In genomic region chr2:19198452-19199365, GRCm38 (mm10) we compare ENCODE assay signal across 8 mouse cellular contexts. TPM values are rescaled to one million over a fixed set of nuclear protein-coding genes. Genes with fewer than 3 reads are reported as not detected.
DNase-seq lines count a peak whose midpoint lies in the region; ATAC-seq and TF ChIP-seq lines count a peak whose summit lies in the region.

Gene Armc3 (plus strand): TSS chr2:19199302.

- H3K4me1 ChIP-seq in cortical plate, adult 2 months (ENCODE audit: control insufficient read depth, insufficient read depth, low read length), result no peaks in the 10 kb centered on the region
- H3K4me1 ChIP-seq in heart, adult 2 months (ENCODE audit: control insufficient read depth, insufficient read depth, low read length), result peaks cover 3% of the 10 kb centered on the region
- 0 out of 2 replicates have a peak, but pooled peaks cover 4% of the 10 kb centered on the region for H3K4me1 ChIP-seq in limb, embryonic 11.5 days (ENCODE audit: control insufficient read depth, insufficient read depth, low read length)
- H3K4me1 ChIP-seq in midbrain, embryonic 11.5 days (ENCODE audit: control insufficient read depth, insufficient read depth, low read length), result peaks cover 5% of the 10 kb centered on the region; the same call in 1 of the 2 replicates

- no peak for TF ChIP-seq CTCF in cortical plate, adult 2 months (IDR thresholded peaks at IDR 0.05; ENCODE audit: extremely low read depth, insufficient read depth, low read length)
- no peak for TF ChIP-seq CTCF in heart, adult 2 months (IDR thresholded peaks at IDR 0.05)

- DNase-seq in adrenal gland, adult (ENCODE audit: inconsistent age in 2 of 2, low spot score in 1 of 2), result peak; percentile 18 to 57
- no peak for DNase-seq in adrenal gland, adult 8-10 months
- peak; percentile 21 to 22 for DNase-seq in heart, adult 2 months
- peak; percentile 21 for DNase-seq in kidney, adult 9 months
- DNase-seq in limb, embryonic 11.5 days (ENCODE audit: low spot score), result peak; percentile 91
- DNase-seq in midbrain, embryonic 11.5 days (ENCODE audit: low spot score, missing footprints), result peak; percentile 99
- DNase-seq in right cerebral cortex, postnatal 36 days (ENCODE audit: low spot score in 2 of 2), result peak; percentile 2 to 20

- peak; percentile 94 for ATAC-seq in limb, embryonic 11.5 days (ENCODE audit: insufficient number of reproducible peaks, low FRiP score, low TSS enrichment, low read depth)
- ATAC-seq in midbrain, embryonic 11.5 days (ENCODE audit: low FRiP score), result peak; percentile 99

- H3K27ac ChIP-seq in cortical plate, adult 2 months (ENCODE audit: insufficient read depth, low read length), result no peak within 1 kb of the TSS
- no peak within 1 kb of the TSS for H3K27ac ChIP-seq in heart, adult 2 months
- no peak within 1 kb of the TSS for H3K27ac ChIP-seq in limb, embryonic 11.5 days (replicated peaks; ENCODE audit: low read depth, low read length)
- peak within 1 kb of the TSS; percentile 65 for H3K27ac ChIP-seq in midbrain, embryonic 11.5 days (ENCODE audit: low read depth, low read length)

- 24% methylated on average over 24 of the region's 24 CpGs for whole genome bisulfite sequencing in heart, adult 2 months
- WGBS in limb, embryonic 11.5 days, result 21% methylated on average over 24 of the region's 24 CpGs
- 17% methylated on average over 24 of the region's 24 CpGs for WGBS in midbrain, embryonic 11.5 days

- no peaks in the 10 kb centered on the region for H3K79me2 ChIP-seq in heart, adult 2 months (replicated peaks; ENCODE audit: control insufficient read depth, insufficient read depth, low read length)

- H3K36me3 ChIP-seq in heart, adult 2 months (ENCODE audit: control insufficient read depth, insufficient read depth, low read length), result no peaks in the 10 kb centered on the region
- no peaks in the 10 kb centered on the region for H3K36me3 ChIP-seq in limb, embryonic 11.5 days (ENCODE audit: control insufficient read depth, insufficient read depth, low read length)
- H3K36me3 ChIP-seq in midbrain, embryonic 11.5 days (ENCODE audit: control insufficient read depth, insufficient read depth, low read length), result no peaks in the 10 kb centered on the region

- no peaks in the 10 kb centered on the region; the same call in 1 of the 2 replicates for H3K27me3 ChIP-seq in heart, adult 2 months (ENCODE audit: control insufficient read depth, insufficient read depth, low read length)
- H3K27me3 ChIP-seq in limb, embryonic 11.5 days (ENCODE audit: control insufficient read depth, insufficient read depth, low read length), result no peaks in the 10 kb centered on the region
- H3K27me3 ChIP-seq in midbrain, embryonic 11.5 days (ENCODE audit: control insufficient read depth, insufficient read depth, low read length), result no peaks in the 10 kb centered on the region

- no peaks in the 10 kb centered on the region for H3K9me3 ChIP-seq in limb, embryonic 11.5 days (ENCODE audit: control insufficient read depth, low read length)
- no peaks in the 10 kb centered on the region for H3K9me3 ChIP-seq in midbrain, embryonic 11.5 days (ENCODE audit: control insufficient read depth, low read length)

- TF ChIP-seq EP300 in heart, adult 2 months (IDR thresholded peaks at IDR 0.05; ENCODE audit: insufficient read depth, low read depth, low read length), result no peak

- TF ChIP-seq POLR2A in cortical plate, adult 2 months (IDR thresholded peaks at IDR 0.05; ENCODE audit: extremely low read depth, insufficient read depth, low read length), result 0 out of 2 replicates have a peak, but pooled peaks have one; percentile 28
- TF ChIP-seq POLR2A in heart, adult 2 months (IDR thresholded peaks at IDR 0.05; ENCODE audit: insufficient read depth, low read depth, low read length), result no peak

- peak within 1 kb of the TSS; percentile 57 for H3K4me2 ChIP-seq in limb, embryonic 11.5 days (ENCODE audit: low read depth, severe bottlenecking)
- peak within 1 kb of the TSS; percentile 55 for H3K4me2 ChIP-seq in midbrain, embryonic 11.5 days

- intact Hi-C loops in heart, adult 2 months (cut with DNase I), result no loop called here

- no peak within 1 kb of the TSS for H3K9ac ChIP-seq in heart, adult 2 months (ENCODE audit: low read depth, low read length)
- peak within 1 kb of the TSS; percentile 70 for H3K9ac ChIP-seq in limb, embryonic 11.5 days (ENCODE audit: low read length)
- peak within 1 kb of the TSS; percentile 73 for H3K9ac ChIP-seq in midbrain, embryonic 11.5 days (ENCODE audit: low read length)

- H3K4me3 ChIP-seq in cortical plate, adult 2 months (ENCODE audit: insufficient read depth, low read length), result peak within 1 kb of the TSS; percentile 26
- H3K4me3 ChIP-seq in heart, adult 2 months, result peak within 1 kb of the TSS; percentile 39; the same call in 1 of the 2 replicates
- H3K4me3 ChIP-seq in limb, embryonic 11.5 days (ENCODE audit: low read depth, low read length), result peak within 1 kb of the TSS; percentile 36
- H3K4me3 ChIP-seq in midbrain, embryonic 11.5 days (ENCODE audit: low read depth, low read length), result peak within 1 kb of the TSS; percentile 43

RNA-seq across cellular contexts. Expression of gene Armc3, which starts in this region (rescaled TPM):
- under 1 TPM in 1 of 4 experiments, not detected in 3; 0.10 TPM for total RNA-seq in adrenal gland, adult 8-10 months (2022)
- 0.25 TPM in 2 replicates for polyA plus RNA-seq in cortical plate, adult 2 months (2012; rRNA removed)
- not detected for total RNA-seq in heart, adult 2 months (2021)
- polyA plus RNA-seq in heart, adult 2 months (2012; rRNA removed), result 0.06 TPM in 1 of 2 replicates, not detected in the other
- polyA plus RNA-seq in limb, embryonic 11.5 days (2014; fragmentation: Nextera tagmentation; extraction: Ambion mirVana), result 0.15 TPM in 1 of 2 replicates, not detected in the other
- polyA plus RNA-seq in midbrain, embryonic 11.5 days (2014; fragmentation: Nextera tagmentation; extraction: Ambion mirVana), result 0.25 and 0.50 TPM in 2 replicates

Comparison
In these comparisons a context has a peak if more than half of its experiments do, and no peak if none do; other contexts are left out.
1. Peak in DNase-seq and H3K4me3 ChIP-seq in heart, adult 2 months; RNA of the gene not detected or under 1 TPM.
2. Peak in DNase-seq, ATAC-seq, H3K4me3 ChIP-seq, H3K9ac ChIP-seq and H3K4me2 ChIP-seq in limb, embryonic 11.5 days; RNA of the gene not detected or under 1 TPM.
3. Peak in DNase-seq, ATAC-seq, H3K4me3 ChIP-seq, H3K27ac ChIP-seq, H3K9ac ChIP-seq and H3K4me2 ChIP-seq in midbrain, embryonic 11.5 days; RNA of the gene not detected or under 1 TPM.